Mouse (Mus musculus) forebrain, embryonic 12.5 days (tissue): ENCODE data around the gene Gk2. TPM values are rescaled to one million over a fixed set of nuclear protein-coding genes. Genes with fewer than 3 reads are reported as not detected.
A peak's percentile ranks its signal among the peaks of the same experiment; 100 is the strongest.

Experiments
- ATAC-seq: fragments of 200-750 bp; cut with Nextera tagmentation; 2 replicates; pipeline ENCODE4 v1.8.0; 2017; ENCODE audit warnings: moderate TSS enrichment; ENCODE audit not compliant: low FRiP score
- H3K27ac ChIP-seq: fragments of 300-500 bp; sonication (generic); 2 replicates; pipeline ENCODE4 v1.5.1; 2016; ENCODE audit warnings: mild to moderate bottlenecking
- H3K27me3 ChIP-seq: fragments of 300-500 bp; sonication (generic); 2 replicates; pipeline ENCODE4 v1.6.1; 2016; ENCODE audit warnings: mild to moderate bottlenecking
- H3K36me3 ChIP-seq: fragments of 300-500 bp; sonication (generic); replicated peaks from 2 replicates; pipeline ENCODE4 v1.6.1; 2016; ENCODE audit warnings: mild to moderate bottlenecking
- H3K4me1 ChIP-seq: fragments of 300-500 bp; sonication (generic); 2 replicates; pipeline ENCODE4 v1.6.1; 2016
- H3K4me2 ChIP-seq: fragments of 300-500 bp; sonication (generic); 2 replicates; pipeline ENCODE4 v1.6.1; 2016; ENCODE audit warnings: mild to moderate bottlenecking, moderate library complexity
- H3K4me3 ChIP-seq: fragments of 300-500 bp; sonication (generic); replicated peaks from 2 replicates; pipeline ENCODE4 v1.5.1; 2016; ENCODE audit warnings: mild to moderate bottlenecking
- H3K9ac ChIP-seq: fragments of 300-500 bp; sonication (generic); 2 replicates; pipeline ENCODE4 v1.6.1; 2016; ENCODE audit warnings: mild to moderate bottlenecking
- H3K9me3 ChIP-seq: fragments of 300-500 bp; sonication (generic); 2 replicates; pipeline ENCODE4 v1.6.1; 2016
- WGBS: fragments of 180-500 bp; shearing (Covaris S2); methylation state at CpG from one replicate; pipeline ENCODE4 v1.1.7; 2016; 5-methylcytosine and 5-hydroxymethylcytosine counted together
- polyA plus RNA-seq: library from polyadenylated mRNA; unstranded; fragments of >200 nt; fragmentation: Nextera tagmentation; extraction: Ambion mirVana; gene quantifications from 2 replicates; pipeline ENCODE4 v1.2.1, GENCODE M21; 2016

Gene Gk2
- polyA plus RNA-seq, 1 experiment from 2014 or later, result not detected

DNA sequence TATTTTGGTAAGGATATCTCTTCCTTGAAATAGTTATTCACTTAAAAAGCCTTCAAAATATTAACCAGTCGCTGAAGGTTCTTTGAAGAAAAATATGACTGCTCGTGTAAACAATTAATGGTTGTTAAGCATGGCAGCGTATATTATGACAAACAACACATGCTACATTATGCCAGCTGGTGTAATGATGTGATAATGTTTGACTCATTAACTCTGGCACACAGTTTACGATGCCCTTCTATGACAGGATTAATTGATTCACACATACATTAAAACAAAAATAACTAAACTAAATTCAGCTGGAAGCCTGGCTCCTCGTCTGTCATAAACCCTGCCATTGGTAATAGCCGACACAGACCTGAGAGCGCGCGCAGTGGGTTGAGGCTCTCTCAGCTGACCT is 26.8 kb downstream of the Gk2 start:
- 80% methylated on average over 9 of the region's 9 CpGs for WGBS
- Histone ChIP-seq H3K9ac (no peak overlapping the region), H3K27ac (no peak overlapping the region), H3K36me3 (no peaks in the 10 kb centered on the region), H3K9me3 (no peaks in the 10 kb centered on the region), H3K4me2 (no peak overlapping the region), H3K4me3 (no peak overlapping the region), H3K27me3 (no peaks in the 10 kb centered on the region), H3K4me1 (no peaks in the 10 kb centered on the region)
- ATAC-seq, result no peak

DNA sequence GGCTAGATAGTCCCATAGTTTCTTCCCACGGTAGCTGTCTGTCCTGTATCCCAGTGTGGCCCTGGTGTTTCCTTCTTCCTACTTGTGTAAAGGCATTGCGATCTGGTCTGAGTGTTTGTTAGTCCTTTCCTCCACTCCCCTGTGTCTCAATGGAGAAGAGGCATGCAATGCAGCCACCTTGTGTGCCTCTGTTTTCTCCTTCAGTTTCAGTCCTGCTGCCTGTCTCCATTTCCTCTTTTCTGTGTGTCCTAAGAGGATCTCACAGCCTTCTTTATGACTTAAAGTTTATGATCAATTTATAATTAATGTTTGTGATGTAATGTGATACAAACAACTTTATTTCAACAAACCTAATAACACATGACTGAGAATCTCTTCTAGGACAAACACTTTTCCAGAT is 35.2 kb downstream of the Gk2 start:
- Histone ChIP-seq H3K36me3 (no peaks in the 10 kb centered on the region), H3K9ac (no peak overlapping the region), H3K27ac (no peak overlapping the region), H3K4me3 (no peak overlapping the region), H3K27me3 (no peaks in the 10 kb centered on the region), H3K4me1 (no peaks in the 10 kb centered on the region), H3K9me3 (no peaks in the 10 kb centered on the region), H3K4me2 (no peak overlapping the region)
- 92% methylated on average over 2 of the region's 2 CpGs for WGBS
- ATAC-seq, result no peak

DNA sequence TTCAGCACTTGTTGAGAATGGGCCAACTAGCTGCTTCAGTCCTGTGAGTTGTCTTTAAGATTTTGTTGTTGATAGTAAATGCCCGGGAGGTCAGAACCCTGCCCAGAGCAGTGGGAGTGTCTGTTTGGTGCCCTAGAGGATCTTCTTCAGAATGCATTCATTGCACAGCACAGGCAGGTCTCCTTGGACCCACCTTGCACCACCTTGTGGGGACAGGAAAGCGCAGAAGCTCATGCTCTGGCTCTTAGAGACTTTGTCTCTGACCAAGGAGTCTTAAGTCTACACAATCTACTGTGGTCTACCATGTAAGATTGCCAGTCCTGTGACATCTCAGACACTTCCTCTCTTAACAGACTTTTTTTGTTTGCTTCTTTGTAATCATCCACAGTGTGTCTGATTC is 39.6 kb downstream of the Gk2 start:
- no peak overlapping the region for H3K4me3 ChIP-seq
- WGBS, result 91% methylated on average over 2 of the region's 2 CpGs
- ATAC-seq, result no peak
- no peak overlapping the region for H3K4me2 ChIP-seq
- no peaks in the 10 kb centered on the region for H3K4me1 ChIP-seq
- no peaks in the 10 kb centered on the region for H3K36me3 ChIP-seq
- no peak overlapping the region for H3K27ac ChIP-seq
- H3K9ac ChIP-seq, result no peak overlapping the region
- H3K9me3 ChIP-seq, result no peaks in the 10 kb centered on the region
- no peaks in the 10 kb centered on the region for H3K27me3 ChIP-seq

DNA sequence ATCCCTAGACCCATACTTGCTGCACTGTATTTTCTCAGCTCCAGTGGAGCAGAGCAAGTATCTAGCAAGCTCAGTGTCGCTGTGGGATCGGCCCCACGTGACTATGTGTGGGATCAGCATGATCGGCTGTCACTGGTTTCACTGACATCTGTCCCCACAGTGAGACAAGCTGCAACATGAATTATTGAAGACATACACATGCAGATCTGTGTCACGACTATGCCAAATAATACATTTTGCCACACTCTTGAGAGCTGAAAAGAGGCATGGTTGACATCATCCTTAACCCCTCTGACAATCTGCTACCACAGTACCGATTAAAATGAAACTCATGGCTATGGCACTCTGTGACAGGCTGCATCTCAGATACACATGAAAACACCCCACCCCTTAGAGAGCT is 41.0 kb downstream of the Gk2 start:
- Histone ChIP-seq H3K9ac (no peak overlapping the region), H3K27ac (no peak overlapping the region), H3K9me3 (no peaks in the 10 kb centered on the region), H3K4me3 (no peak overlapping the region), H3K4me1 (no peaks in the 10 kb centered on the region), H3K27me3 (no peaks in the 10 kb centered on the region), H3K36me3 (no peaks in the 10 kb centered on the region), H3K4me2 (no peak overlapping the region)
- WGBS, result 71% methylated on average over 6 of the region's 6 CpGs
- ATAC-seq, result peak; percentile 78

DNA sequence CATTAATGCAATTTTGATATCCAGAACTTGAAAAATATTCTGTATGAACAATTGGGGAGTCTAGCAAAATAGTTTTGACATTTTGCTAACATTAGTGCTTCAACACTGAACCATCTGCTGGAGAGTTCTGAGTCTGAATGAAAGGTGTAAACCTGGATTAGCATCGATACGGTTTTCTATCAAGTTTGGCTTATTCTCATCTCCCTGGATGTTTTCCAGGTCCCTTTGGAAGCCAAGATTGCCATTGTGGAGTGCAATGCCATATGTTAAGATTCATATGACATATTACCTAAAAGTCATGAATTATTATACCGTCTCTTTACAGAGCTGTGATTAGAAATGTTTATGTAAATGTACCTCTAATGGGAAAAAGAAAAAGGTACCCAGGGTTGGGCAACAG is 43.1 kb downstream of the Gk2 start:
- Histone ChIP-seq H3K4me1 (peaks cover 6% of the 10 kb centered on the region), H3K9ac (no peak overlapping the region), H3K27me3 (no peaks in the 10 kb centered on the region), H3K36me3 (no peaks in the 10 kb centered on the region), H3K4me2 (no peak overlapping the region), H3K9me3 (no peaks in the 10 kb centered on the region), H3K27ac (no peak overlapping the region), H3K4me3 (no peak overlapping the region)
- 85% methylated on average over 3 of the region's 3 CpGs for WGBS
- ATAC-seq, result no peak

DNA sequence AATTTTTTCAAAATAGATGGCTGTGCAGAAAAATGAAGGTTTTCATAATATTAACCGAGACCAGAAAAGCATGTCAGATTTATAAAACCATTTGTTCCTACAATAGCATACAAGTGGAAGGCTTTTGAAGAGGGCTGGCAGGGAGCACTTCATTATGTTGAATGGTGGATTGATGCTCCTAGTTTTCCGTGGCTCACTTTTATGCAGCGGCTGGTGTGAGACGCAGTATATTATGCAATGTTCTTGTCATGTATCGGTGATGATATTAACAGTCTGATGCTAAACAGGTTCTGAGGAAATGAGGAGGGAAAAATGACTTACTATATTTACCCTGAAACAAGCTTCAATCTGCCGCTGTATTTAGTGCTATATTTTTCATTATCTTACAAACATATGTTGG is 46.6 kb downstream of the Gk2 start:
- H3K27me3 ChIP-seq, result no peaks in the 10 kb centered on the region
- no peak for ATAC-seq
- 0 out of 2 replicates have a peak overlapping the region, but pooled peaks have one; percentile 50 for H3K27ac ChIP-seq
- no peak overlapping the region for H3K9ac ChIP-seq
- 71% methylated on average over 6 of the region's 6 CpGs for WGBS
- peaks cover 6% of the 10 kb centered on the region for H3K4me1 ChIP-seq
- H3K4me3 ChIP-seq, result no peak overlapping the region
- H3K36me3 ChIP-seq, result no peaks in the 10 kb centered on the region
- no peaks in the 10 kb centered on the region for H3K9me3 ChIP-seq
- no peak overlapping the region for H3K4me2 ChIP-seq

DNA sequence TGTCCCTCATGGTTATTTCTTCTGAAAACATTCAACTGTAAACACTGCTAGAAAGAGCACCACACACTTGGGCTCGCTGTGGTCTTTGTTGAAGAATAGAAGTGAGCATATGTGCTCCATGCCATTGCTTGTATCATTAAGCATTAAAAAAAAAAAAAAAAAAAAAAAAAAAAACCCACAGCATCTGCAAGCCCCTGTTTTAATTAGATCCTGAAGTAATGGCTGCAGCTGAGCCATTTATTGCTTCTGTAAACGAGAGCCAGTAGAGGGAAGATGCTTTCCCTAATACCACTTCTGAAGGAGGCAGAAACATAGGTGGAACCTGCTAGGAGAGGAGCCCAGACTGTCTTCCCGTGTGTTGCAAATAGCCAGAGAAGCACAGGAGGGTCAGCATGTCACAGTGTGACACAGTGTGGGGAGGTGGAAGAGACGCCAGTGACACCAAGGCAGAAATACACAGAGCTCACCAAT is 47.6 kb downstream of the Gk2 start:
- WGBS, result 47% methylated on average over 4 of the region's 4 CpGs
- peaks cover 6% of the 10 kb centered on the region for H3K4me1 ChIP-seq
- H3K4me2 ChIP-seq, result no peak overlapping the region
- H3K9ac ChIP-seq, result no peak overlapping the region
- H3K27ac ChIP-seq, result peak overlapping the region; percentile 59; the same call in 1 of the 2 replicates
- H3K27me3 ChIP-seq, result no peaks in the 10 kb centered on the region
- H3K9me3 ChIP-seq, result no peaks in the 10 kb centered on the region
- H3K4me3 ChIP-seq, result no peak overlapping the region
- H3K36me3 ChIP-seq, result no peaks in the 10 kb centered on the region
- peak; percentile 65; the same call in 1 of the 2 replicates for ATAC-seq

Other genes starting within 250 kb of the Gk2 start
- 0.05 TPM in 1 of 2 replicates, not detected in the other for gene Naa11, start 64.6 kb downstream of the Gk2 start, polyA plus RNA-seq